In the genomic region with DNA sequence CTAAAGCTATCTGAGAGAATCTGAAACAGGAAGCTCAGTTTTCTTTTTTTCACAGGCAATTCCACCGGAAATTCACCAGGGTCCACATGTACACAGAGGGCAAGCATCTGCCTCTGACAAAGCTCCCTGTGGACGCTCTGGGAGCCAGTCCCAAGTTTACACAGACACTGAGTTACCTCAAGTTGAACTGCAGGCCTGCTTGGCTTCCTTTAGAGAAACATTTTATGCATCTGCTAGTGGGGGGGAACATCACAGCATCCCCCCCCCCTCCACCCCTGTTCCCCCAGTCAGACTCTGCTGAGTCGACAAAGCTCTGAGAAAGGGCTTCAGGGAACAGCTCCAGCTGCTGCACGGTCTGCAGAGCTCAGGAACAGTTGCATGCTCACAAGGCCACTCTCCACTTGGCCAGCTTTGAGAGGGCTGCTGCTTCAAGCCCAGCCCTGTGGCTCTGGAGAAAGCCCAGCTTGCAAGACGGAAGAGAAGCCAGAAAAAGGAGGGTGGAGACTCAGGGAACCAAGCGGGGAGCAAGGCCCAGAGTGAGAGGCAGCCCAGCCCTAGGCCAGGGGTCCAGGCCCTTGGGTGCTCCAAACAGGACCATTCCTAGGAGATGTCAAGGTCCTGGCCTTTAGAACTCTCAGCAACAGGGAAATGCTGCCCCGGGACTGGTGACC, we compare ENCODE assay signal across 9 mouse cellular contexts. TPM values are rescaled to one million over a fixed set of nuclear protein-coding genes. Genes with fewer than 3 reads are reported as not detected.
A peak's percentile ranks its signal among the peaks of the same experiment; 100 is the strongest.
DNase-seq lines count a peak whose midpoint lies in the region; ATAC-seq and TF ChIP-seq lines count a peak whose summit lies in the region.
"Had no signal": no experiment of that assay in that cellular context is flagged by ENCODE, and none has a peak within 500 bp of the region (broad histone marks: within the 10 kb centered on the region; RNA-seq: fewer than 3 reads in every experiment).

No protein-coding gene starts in this region.

- DNase-seq in left cerebral cortex, adult 2 months (ENCODE audit: extremely low spot score in 1 of 2, low spot score in 2 of 2): peak in 1 of 2 experiments; percentile 29
- no peak for DNase-seq in left cerebral cortex, adult 11 months (ENCODE audit: low spot score)
- DNase-seq in cerebellum, postnatal 25 days: peak; percentile 51 to 52
- peak; percentile 76 for DNase-seq in gastrocnemius, postnatal 14 days
- DNase-seq in limb, embryonic 10.5 days (ENCODE audit: low spot score): peak; percentile 36

- H3K9me3 ChIP-seq in hindbrain, embryonic 15.5 days: no peaks in the 10 kb centered on the region
- H3K9me3 ChIP-seq in limb, embryonic 10.5 days (replicated peaks): no peaks in the 10 kb centered on the region
- no peaks in the 10 kb centered on the region for H3K9me3 ChIP-seq in stomach, embryonic 16.5 days (replicated peaks; ENCODE audit: control insufficient read depth, low read length)

- peak overlapping the region; percentile 54 for H3K27ac ChIP-seq in left cerebral cortex, adult 2 months
- H3K27ac ChIP-seq in hindbrain, embryonic 15.5 days (replicated peaks): peak overlapping the region; percentile 61
- peak overlapping the region; percentile 56 for H3K27ac ChIP-seq in limb, embryonic 10.5 days
- peak overlapping the region; percentile 91 for H3K27ac ChIP-seq in stomach, embryonic 16.5 days (ENCODE audit: low read length)

- intact Hi-C loops in left cerebral cortex, adult 2 months (cut with DNase I): no loop called here
- intact Hi-C loops in gastrocnemius, postnatal 14 days (cut with DNase I; ENCODE audit: low total_unique reads): no loop called here

- peak; percentile 36; the same call in 1 of the 2 replicates for ATAC-seq in hindbrain, embryonic 15.5 days (ENCODE audit: low FRiP score, low read depth)
- peak; percentile 26 for ATAC-seq in megakaryocyte progenitor cell, adult 5-6 weeks (replicated peaks; ENCODE audit: poor library complexity)
- peak; percentile 80 for ATAC-seq in stomach, embryonic 16.5 days (ENCODE audit: insufficient read depth, low FRiP score)

- TF ChIP-seq CTCF in left cerebral cortex, adult 2 months (IDR thresholded peaks at IDR 0.05): no peak

- 26% methylated on average over 7 of the region's 7 CpGs for WGBS in hindbrain, embryonic 15.5 days
- 50% methylated on average over 7 of the region's 7 CpGs for WGBS in limb, embryonic 10.5 days
- 10% methylated on average over 7 of the region's 7 CpGs for WGBS in stomach, embryonic 16.5 days

- peak overlapping the region; percentile 81 for H3K4me3 ChIP-seq in left cerebral cortex, adult 2 months
- H3K4me3 ChIP-seq in hindbrain, embryonic 15.5 days: peak overlapping the region; percentile 84
- peak overlapping the region; percentile 89 for H3K4me3 ChIP-seq in limb, embryonic 10.5 days
- H3K4me3 ChIP-seq in stomach, embryonic 16.5 days (replicated peaks; ENCODE audit: low read length): peak overlapping the region; percentile 91

- no peaks in the 10 kb centered on the region for H3K27me3 ChIP-seq in hindbrain, embryonic 15.5 days
- H3K27me3 ChIP-seq in limb, embryonic 10.5 days (ENCODE audit: low read depth, poor library complexity, severe bottlenecking): peaks cover 5% of the 10 kb centered on the region; the same call in 1 of the 2 replicates
- H3K27me3 ChIP-seq in stomach, embryonic 16.5 days (ENCODE audit: control insufficient read depth, insufficient read depth, low read length): no peaks in the 10 kb centered on the region

- peak overlapping the region; percentile 86 for H3K9ac ChIP-seq in hindbrain, embryonic 15.5 days
- H3K9ac ChIP-seq in stomach, embryonic 16.5 days (ENCODE audit: low read length): peak overlapping the region; percentile 96

- no peaks in the 10 kb centered on the region for H3K36me3 ChIP-seq in hindbrain, embryonic 15.5 days
- H3K36me3 ChIP-seq in limb, embryonic 10.5 days: no peaks in the 10 kb centered on the region
- H3K36me3 ChIP-seq in stomach, embryonic 16.5 days (ENCODE audit: control insufficient read depth, insufficient read depth, low read length): no peaks in the 10 kb centered on the region
- H3K36me3 ChIP-seq: G1E had no signal

- H3K4me2 ChIP-seq in hindbrain, embryonic 15.5 days: peak overlapping the region; percentile 85
- peak overlapping the region; percentile 93 for H3K4me2 ChIP-seq in stomach, embryonic 16.5 days (ENCODE audit: low read depth, low read length)

- H3K4me1 ChIP-seq in hindbrain, embryonic 15.5 days (replicated peaks): peaks cover 18% of the 10 kb centered on the region
- peaks cover 18% of the 10 kb centered on the region for H3K4me1 ChIP-seq in limb, embryonic 10.5 days
- peaks cover 14% of the 10 kb centered on the region; the same call in 1 of the 2 replicates for H3K4me1 ChIP-seq in stomach, embryonic 16.5 days (ENCODE audit: control insufficient read depth, insufficient read depth, low read length)

RNA-seq across cellular contexts. Expression of gene Tbc1d2b, which starts 1.5 kb away (rescaled TPM):
- 10 to 100 TPM; 14.1 to 14.2 TPM for total RNA-seq in left cerebral cortex, adult 2 months (2021)
- 10 to 100 TPM; 11.3 to 13.4 TPM for total RNA-seq in gastrocnemius, postnatal 14 days (2021)
- 6.2 and 6.7 TPM in 2 replicates for polyA plus RNA-seq in hindbrain, embryonic 15.5 days (2015; fragmentation: Nextera tagmentation; extraction: Ambion mirVana)
- 7.1 and 8.5 TPM in 2 replicates for polyA plus RNA-seq in limb, embryonic 10.5 days (2016; fragmentation: Nextera tagmentation; extraction: Ambion mirVana)
- 49.8 and 51.4 TPM in 2 replicates for total RNA-seq in megakaryocyte progenitor cell, adult 5-6 weeks (2015)
- total RNA-seq in megakaryocyte progenitor cell, adult 5-6 weeks (2017): 46.2 and 56.7 TPM in 2 replicates
- polyA plus RNA-seq in stomach, embryonic 16.5 days (2015; fragmentation: Nextera tagmentation; extraction: Ambion mirVana): 15.1 and 15.4 TPM in 2 replicates

Comparison
In these comparisons a context has a peak if more than half of its experiments do, and no peak if none do; other contexts are left out.
1. ATAC-seq: peak in every context shown above with its lines; median percentile 80 in stomach, embryonic 16.5 days; 36 in hindbrain, embryonic 15.5 days; 26 in megakaryocyte progenitor cell, adult 5-6 weeks.